Mouse (Mus musculus) embryo, embryonic 11.5 days (tissue): ENCODE results near the gene Phf13.
A peak's percentile ranks its signal among the peaks of the same experiment; 100 is the strongest.

Source experiments
- DNase-seq: peaks from one replicate; pipeline ENCODE4 v3.0.0-alpha.2; 2012; ENCODE audit warnings: low read depth, low spot score

Gene Phf13

DNA sequence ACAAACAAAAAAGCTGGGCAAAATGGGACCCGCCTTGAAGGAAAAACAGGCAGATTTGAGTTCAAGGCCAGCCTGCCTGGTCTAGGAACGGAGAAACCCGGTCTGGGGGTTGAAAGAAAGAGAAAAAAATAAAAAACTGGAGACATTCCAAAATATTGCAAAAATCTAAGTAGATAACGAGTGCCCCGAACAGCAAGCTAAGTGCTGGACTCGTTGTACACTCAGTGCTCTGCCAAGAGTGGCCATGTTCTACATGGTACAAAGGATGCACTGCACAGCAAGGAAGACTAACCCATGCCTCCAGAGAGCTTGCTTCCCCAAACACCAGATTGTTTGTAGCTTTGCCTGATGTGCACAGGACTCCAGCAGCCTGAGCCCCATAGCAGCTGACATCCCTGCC lies 3.0 kb downstream of the Phf13 start:
- DNase-seq, result no peak

DNA sequence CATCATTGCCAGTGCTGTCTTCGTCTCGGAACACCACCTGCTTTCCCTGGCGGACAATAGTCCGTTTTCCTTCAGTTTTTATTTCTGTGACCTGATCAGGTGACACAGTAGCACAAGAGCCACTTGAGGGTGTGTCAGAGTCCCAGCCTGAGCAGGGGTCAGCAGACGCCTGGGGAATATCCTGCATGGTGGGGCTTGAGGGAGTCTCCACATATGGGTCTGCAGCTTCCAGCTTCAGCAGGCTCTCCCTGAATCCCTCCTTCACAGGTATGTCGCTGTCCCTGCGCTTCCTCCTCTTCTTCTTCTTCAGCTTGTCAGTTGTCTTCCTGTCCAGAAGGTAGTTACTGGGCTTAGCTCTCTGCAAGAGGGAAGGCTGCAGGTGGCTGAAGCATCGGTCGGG lies 4.0 kb downstream of the Phf13 start:
- no peak for DNase-seq

DNA sequence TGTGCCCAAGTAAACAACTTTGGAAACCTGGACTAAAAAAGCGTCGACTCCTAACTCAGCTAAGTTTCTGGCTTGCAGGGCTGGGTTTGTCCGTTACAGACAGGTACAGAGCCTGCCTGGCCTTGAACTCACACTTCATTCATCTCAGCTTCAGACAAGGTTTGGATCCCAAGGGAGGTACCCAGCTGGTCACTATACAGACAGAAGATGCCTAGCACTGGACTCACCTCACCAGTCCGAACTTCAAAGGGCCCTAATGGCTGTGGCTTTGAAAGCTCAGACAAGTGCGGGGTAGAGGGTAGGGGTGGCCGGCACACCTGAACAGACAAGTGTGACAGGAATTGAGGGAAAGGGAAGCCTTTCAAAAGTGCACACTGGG lies 7.0 kb downstream of the Phf13 start:
- no peak for DNase-seq

DNA sequence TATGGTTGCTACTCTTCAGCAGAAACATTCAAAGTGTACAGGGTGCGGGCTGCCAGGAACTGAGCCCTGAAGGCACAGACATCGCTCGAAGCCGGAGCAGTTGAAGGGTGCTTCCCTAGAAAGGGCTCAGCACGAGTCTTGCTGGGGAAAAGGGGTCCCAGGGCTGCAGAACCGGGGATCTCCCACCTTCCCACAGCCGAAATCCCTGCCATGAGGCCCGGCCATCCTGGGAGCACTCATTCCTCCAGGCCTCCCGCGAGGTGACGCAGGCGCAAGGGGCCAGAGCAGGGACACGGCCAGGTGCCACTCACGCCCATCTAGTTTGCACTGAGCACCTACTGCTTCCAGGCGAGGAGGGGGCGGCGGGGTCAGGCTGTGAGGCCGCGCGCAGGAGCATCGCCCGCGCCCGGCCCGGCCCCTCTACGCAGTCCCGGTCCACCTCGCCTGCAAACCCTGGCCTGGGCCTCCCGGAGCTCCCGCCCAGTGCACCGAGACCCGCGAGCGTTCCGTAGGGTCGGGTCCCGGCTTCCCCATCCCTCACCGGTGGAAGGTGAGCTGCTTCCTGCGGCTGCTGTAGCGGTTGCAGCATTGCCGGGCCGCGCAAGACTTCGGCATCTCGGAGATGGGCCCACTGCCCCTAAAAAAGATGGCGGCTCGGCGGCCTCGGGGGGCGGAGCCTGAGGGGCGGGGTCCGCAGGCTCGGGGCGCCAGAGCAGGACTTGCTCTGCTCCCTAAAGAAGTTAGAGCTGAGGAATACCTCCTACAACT lies 7.5 kb downstream of the Phf13 start, which contains the start of gene Thap3:
Gene Thap3 (minus strand): TSS at position 656 of the 768 bp plus-strand sequence.
- no peak for DNase-seq

DNA sequence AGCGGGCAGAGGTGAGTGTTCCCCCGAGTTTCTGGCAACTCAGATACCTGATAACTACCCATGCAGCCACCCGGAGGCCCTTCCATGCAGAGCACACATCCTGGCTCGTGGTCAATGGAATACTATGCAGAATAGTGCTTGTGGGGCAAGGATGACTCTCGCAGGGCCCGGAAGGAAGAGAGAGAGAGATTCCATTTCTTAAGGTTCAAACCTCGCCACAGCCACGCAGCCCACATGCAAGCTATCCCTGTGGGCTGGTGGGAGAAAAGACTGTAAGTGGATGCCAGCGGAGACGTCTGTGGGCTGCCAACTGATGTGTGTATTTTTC lies 8.1 kb downstream of the Phf13 start:
- DNase-seq, result no peak

DNA sequence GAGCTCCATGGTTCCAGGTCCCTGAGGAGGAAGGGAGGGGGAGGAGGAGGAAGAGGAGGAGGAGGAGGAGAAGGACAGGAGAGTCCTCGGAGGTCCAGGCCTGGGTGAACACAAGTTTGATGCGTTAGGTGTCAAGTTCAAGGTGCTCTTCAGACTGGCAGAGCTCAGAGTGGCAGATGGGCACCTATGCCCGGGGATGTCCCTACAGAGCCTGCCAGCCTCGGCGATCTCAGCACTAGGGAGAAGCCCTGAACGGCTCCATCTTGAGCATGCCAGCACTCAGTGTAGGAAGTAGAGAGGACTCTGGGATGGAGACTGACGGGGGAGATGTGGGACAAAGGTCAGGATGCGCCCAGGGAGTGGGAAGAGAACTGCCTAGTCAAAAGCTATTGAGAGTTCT lies 9.4 kb downstream of the Phf13 start:
- no peak for DNase-seq

DNA sequence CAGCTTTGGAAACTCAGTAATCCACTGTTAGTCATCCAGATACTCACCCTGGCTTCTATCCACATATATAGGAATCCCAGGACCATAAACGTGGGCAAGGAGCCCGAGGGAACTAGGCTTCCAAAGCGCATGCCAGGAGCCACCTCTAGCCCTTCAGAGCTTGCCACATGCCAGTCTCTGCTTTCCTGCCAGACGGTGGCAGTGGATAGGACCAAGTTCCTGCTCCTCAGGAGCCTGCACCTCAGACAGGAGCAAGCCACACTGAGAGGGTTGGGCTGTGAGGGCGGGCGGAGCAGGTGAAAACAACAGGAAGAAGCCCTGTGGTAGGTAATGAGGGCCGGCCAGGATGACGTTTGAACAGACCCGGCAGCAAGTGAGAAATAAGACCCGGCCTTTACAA lies 10.2 kb downstream of the Phf13 start:
- no peak for DNase-seq

DNA sequence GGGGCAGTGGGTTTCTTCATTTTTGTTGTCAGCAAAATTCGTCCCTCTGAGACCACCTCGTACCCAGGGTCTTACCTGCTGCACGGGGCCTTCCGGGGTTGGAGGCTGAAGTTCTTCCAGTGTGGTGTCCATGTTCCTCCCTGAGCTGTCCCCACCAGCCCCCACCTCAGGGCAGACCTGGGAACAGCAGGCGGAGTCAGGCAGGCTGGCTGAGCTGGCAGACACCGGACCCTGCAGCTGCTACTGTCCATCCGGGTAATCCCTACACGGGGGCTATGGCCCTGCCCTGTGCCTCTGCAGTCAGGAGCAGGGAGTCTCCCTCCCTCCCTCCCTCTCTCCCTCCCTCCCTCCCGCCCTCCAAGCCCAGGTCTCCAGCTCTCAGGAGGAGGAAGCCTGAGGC lies 12.5 kb downstream of the Phf13 start:
- DNase-seq, result no peak

DNA sequence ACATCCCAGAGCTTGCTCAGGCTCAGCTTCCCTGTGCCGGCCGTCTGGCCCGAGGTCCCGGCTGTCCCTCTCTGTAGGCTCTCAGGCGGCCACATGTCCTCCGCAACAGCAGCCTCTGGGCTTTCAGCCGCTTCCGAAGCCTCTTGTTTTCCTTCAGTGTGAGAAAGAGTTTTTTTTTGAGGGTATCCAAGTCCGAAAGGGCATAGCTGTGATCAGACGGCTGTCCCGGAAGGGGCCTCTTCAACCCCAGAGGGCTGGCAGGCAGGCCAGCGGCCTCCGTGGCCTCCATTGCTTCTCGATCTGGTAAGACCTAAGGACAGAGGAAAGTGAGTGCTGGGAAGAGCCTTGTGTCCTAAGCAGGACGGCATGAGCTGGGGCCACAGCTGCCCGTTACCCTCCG lies 13.0 kb downstream of the Phf13 start:
- DNase-seq, result no peak

DNA sequence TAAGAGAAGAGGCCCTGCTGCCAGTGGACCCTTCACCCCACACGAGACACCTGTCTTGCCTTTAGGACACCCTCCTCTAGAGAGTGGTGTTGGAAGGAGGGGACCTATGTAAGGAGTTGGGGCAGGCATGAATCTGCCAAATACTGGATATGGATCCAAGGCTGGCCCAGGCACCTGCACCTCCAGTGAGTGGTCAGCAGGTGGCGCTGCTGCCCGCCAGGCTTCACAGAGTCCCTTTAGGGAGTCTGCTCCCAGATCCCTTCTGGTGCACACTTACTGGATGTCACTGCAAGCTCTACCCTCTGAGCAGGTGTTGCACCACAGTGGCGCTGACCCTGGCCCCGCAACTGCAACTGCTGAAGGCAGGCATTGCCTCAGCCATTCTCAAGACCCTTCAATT lies 14.7 kb downstream of the Phf13 start:
- peak; percentile 67 for DNase-seq

DNA sequence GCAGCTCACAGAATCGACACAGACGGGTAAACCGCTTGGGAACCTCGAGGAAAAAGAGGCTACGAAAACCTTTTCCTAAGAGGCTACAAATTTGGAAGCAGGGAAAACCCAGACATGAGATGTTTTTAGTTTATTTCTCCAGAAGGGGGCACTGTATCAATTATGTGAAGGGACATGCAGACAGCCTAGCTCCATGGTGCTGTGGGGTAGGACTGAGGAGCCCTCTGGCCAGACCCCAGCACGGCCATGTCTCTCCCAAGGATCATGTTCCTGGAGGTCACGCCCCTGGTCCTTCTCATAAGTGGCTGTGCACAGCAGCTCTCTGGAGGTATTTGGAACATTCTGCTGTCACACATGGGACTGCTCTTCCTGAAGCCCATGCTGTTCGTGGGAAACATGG lies 15.4 kb downstream of the Phf13 start:
- DNase-seq, result no peak

DNA sequence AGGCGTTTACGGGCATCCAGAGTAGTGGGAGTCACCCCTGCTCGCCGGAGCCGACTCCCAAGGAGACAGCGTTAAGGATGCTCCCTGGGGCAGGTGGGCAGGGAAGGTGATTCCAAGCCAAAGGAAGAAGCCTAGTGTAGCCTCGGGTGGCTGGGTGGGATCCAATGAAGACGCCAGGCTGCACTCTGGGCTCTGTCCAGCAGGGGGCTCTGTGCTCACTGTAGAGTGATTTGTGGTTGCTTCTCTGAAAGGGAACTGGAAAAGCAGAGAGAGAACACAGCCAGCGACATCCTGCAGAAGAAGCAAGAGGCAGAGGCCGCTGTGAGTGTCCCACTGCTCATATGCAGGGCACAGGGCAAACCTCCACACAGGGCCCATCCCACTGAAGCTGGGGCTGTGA lies 18.3 kb downstream of the Phf13 start:
- DNase-seq, result peak; percentile 75

DNA sequence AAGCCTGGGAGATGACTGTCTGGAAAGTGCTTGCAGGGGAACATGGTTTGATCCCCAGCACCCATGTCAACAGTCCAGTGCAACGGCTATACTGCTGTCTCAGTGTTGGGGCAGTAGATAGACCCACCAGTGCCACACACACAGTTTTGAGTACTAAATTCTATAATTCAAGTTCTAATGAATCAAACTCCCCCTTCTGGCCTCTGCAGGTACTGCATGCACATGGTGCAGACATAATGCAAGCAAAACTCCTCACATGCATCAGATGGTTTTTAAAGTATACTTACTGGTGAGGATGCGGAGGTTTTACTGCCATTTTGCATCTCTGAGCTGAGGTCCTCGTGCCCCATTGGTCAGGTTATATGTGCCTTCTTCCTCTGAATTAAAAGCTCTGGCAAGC lies 20.6 kb downstream of the Phf13 start:
- DNase-seq, result no peak

DNA sequence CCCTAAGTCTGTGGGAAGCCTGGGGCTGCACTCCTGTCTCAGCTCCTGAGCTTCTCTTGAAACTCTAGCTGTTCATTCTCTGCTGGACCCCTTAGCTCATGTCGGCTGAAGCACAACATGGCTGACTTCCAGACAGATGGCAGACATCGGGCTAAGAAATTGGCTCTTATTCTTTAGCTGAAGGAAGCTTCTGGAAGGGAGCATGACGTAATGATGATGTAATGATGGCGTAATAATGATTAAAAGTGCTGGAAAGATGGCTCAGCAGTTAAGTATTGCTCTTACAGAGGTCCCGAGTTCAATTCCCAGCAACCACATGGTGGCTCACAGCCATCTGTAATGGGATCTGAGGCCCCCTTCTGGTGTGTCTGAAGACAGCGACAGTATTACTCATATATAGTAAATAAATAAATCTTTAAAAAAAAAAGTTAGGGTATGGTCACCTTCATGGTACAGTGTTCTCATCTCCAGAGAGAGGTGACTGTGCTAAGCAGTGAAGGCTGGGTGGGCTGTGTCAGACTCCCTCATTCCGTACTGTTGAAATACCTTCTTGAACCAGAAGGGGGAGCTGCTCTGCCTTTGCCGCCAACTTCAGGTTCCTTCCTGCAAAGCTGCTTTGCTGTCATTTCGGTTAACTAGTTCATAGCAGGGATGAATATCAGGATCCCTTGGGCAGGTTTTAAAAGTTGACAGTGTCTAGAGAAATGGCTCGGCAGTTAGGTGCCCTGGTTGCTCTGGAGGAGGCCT lies 23.7 kb downstream of the Phf13 start:
- DNase-seq, result no peak

DNA sequence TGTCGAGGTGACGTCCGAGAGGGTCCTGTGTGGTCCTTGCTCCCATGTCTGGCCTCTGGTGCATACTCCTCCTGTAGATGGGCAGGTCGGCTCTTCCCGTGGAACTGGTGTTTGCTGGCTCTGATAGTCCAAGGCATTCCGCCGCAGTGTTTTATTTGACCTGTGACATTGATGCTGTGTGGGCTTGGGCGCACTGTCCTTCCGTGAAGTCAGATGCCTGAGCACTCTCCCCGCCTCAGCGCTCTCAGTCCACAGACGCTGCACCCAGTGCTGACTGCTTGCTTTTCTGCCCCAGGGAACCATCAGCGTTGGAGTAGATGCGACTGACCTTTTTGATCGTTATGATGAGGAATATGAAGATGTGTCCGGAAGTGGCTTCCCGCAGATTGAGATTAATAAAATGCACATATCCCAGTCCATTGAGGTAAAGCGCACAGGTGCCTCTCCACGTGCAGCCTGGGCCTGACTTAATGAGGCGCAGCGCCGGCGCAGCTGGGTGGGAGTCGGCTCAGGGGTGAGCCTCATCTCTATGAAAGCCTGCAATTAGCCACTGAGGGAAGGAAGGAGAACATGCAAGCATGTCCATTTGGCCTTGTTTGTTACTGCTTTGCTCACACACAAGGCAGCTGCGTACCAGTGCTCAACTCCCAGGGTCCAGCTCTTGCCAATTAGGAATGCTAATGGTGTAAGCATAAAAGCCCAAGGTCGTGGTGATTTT lies 27.7 kb downstream of the Phf13 start:
- no peak for DNase-seq

DNA sequence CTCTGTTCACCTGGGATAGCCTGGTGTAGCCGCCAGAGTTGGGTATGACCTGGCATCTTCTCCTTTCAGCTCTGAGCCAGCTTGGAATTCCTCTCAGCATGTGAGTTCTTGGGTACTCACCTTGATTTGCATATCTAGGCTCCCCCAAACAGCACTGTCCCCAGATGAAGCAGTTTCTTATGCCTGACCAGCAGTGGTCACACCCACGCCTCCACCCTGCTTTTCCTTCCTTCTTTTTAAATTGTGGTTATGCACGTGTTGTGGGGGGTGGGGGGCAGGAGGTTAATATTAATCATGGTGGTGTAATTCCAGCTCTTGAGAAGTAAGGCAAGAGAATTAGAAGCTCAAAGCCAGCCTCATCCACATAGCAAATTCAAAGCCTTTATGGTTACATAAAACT lies 33.2 kb downstream of the Phf13 start:
- no peak for DNase-seq

DNA sequence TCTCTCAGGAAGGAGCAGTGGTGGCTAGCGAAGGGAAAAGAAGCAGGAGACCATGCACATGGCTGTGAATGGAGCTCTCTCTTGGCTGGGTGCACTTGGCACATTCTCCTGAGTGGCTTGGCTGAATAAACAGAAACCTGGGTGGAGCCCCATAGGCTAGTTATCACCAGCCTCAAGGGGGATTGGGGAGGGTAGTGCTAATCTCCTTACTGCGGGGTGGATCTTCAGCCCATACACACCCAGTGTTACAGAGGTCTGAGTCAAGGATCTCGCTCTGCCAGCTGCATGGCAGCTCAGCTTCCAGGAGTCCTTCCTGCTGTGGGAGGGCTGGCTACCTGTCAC lies 35.6 kb downstream of the Phf13 start:
- DNase-seq, result no peak

DNA sequence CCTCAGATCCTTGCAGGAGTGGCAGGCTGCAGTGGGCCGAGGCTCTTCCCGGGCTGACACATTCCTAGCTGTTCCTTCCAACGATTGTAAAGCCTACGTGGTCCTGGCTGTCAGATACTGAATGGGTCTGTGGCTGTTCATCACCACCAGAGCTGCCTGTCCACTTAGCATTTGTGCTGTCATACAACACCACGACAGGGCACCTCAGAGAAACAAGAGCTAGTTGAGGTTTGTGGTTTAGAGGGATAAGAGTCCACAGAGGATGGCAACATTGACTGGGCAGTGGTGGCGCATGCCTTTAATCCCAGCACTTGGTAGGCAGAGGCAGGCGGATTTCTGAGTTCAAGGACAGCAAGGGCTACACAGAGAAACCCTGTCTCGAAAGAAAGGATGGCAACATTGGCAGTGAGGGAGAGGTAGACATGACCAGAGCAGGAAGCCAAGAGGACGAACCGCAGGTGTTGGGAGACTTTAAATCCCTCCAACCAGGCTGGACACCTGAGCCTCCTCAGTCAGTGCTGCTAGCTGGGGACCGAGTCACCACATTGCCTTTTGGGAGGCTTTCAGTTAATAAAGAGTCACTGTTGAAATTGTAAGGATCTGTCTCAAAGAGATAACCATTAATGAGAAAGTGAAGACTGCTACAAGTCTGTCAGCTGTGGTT lies 36.1 kb downstream of the Phf13 start:
- no peak for DNase-seq

DNA sequence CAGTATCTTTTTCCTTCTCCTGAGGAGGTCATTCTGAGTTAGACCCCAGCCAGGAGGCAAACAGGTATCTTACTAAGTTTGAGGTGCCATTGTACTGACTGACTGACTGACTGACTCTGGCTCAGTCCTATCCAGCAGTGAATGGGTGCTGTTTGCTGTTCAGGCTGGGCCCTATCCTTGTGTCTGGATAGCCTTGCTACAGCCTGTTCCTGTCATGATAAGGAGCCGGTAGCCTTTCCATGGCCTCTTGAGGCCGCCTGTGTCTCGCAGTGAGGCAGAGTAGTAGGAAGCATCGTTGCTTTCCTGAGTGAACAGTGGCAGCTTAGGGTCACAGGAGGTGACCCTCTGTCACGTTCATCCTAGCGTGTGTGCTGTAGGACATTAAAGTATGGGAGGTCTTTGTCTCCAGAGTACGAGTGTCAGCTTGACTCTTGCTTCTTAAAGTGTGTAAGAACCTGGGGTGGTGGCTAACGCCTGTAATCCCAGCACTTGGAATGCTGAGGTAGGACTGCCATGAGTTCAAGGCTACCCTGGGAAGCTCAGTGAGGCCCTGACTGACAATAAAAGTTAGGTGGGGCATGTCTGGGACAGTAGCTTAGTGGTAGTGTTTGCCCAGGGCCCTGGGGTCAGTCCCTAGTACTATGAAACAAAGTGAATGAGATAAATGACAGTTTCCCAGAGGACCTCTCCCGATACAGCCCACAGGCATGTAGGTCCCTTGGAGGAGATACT lies 38.3 kb downstream of the Phf13 start:
- DNase-seq, result no peak

DNA sequence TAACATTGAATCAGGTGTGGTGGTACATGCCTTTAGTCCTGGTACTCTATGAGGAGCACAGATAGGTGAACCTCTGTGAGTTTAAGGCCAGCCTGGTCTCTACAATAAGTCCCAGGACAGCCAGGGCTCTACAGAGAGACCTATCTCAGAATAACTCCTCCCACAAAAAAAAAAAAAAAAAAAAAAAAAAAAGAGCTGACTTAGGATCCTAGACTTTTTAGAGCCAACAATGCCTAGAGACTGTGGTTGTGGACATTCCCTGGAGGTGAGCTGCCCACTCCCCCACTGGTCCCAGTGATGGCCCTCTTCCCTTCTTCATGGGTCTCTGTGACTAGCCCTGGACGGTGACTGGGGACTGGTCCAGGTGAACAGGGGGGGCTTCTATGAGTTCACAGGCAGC lies 40.3 kb downstream of the Phf13 start:
- no peak for DNase-seq

DNA sequence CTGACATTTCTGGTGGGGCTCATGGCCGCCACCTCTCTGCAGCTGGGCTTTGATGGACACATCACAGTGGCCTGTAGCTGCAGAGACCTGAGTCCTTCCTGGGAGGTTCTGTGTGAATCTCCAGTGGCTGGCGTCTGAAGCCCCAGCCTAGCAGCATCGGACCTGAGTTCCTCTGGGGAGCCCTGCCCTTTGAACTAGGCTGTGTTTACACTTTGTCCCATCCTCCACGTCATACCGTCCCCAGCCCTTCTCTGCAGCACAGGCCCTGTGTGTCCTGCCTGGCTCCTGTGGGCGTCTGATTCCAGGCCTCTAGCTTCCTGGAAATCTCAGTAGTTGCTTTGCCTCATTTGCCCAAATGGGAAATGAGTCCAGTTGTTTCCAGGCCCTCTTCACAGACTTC lies 42.8 kb downstream of the Phf13 start:
- no peak for DNase-seq
